Mouse (Mus musculus) G1E-ER4 (cell line): ENCODE data around the gene Cntn2. TPM values are rescaled to one million over a fixed set of nuclear protein-coding genes. Genes with fewer than 3 reads are reported as not detected.

Experiments used
- GATA1 ChIP-seq: IDR thresholded peaks from one replicate; pipeline ENCODE4 v1.8.0; 2012; ENCODE audit warnings: low read length, inconsistent platforms
- polyA plus RNA-seq: library from polyadenylated mRNA; stranded (reverse); fragments of >175 nt; gene quantifications from 2 replicates; pipeline ENCODE4 v1.2.3, GENCODE M21; 2012

The Cntn2 gene
- polyA plus RNA-seq, 1 experiment = not detected

DNA sequence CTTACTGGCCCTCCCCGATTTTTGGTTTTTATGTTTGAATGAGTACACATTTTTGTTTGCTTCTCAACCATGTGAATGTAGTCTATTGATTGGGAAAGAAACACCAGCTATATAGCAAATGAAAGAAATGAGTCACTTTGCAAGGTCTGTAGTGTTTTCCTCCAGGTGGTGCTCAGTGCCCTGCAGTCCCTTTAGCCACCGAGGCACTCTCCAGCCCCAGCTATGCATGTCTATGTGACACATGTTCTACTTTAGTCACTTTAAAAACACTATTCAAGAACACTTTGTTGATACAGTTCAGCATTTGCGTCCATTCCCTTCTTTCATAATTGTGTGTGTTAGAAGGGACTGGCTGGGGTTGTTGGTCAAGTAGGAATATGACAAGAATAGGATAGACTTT lies 59.8 kb downstream of the Cntn2 start:
- no peak for TF ChIP-seq GATA1

- TF ChIP-seq GATA1 = no peak
These were observed 61.4 kb downstream of the Cntn2 start for GRCm38 (mm10) chr1:132481619-132482018.

DNA sequence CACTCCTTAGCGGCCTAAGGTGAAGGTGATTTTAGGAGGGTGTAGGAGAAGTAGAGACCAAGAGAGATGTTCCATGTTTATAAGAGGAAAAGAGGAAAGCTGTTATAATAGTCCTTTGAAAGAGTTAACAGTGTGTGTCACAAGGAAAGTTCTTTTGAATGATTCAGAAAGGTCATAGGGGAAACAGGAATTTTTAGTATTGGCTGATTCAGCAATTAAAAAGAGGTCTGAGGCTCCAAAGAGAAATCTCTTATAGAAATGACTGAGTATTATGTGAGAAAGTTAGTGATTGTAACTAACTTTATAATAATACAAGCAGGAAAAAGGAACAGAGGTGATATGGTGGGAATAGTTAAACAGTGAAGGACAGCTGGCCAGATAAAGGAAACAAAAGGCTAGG lies 63.6 kb downstream of the Cntn2 start:
- TF ChIP-seq GATA1 = no peak

GRCm38 (mm10) chr1:132476928-132477691 lies 65.9 kb downstream of the Cntn2 start, which contains the start of gene Rbbp5:
Gene Rbbp5 (plus strand): TSS chr1:132477365.
- no peak for TF ChIP-seq GATA1

GRCm38 (mm10) chr1:132476575-132476927 lies 66.5 kb downstream of the Cntn2 start:
- TF ChIP-seq GATA1 = no peak

- TF ChIP-seq GATA1 = no peak
These were observed 68.6 kb downstream of the Cntn2 start for GRCm38 (mm10) chr1:132474496-132474895.

DNA sequence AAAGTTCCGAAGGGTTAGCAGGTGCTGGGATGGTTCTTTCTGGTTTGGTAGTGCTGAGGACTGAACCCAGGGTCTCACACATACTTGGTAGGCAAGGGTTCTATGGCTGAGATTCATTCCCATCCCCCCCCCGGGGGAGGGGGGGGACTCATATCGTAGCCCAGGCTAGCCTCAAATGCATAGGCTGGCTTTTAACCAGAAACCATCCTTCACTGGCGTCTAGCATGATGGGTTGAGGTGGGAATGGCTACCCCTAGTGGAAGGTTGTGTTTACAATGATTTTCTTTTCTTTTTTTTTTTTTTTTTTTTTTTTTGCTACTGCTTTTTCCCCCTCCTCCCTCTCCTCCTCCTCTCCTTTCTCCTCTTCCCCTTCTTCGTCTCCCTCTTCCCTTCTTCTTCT lies 70.5 kb downstream of the Cntn2 start:
- no peak for TF ChIP-seq GATA1

DNA sequence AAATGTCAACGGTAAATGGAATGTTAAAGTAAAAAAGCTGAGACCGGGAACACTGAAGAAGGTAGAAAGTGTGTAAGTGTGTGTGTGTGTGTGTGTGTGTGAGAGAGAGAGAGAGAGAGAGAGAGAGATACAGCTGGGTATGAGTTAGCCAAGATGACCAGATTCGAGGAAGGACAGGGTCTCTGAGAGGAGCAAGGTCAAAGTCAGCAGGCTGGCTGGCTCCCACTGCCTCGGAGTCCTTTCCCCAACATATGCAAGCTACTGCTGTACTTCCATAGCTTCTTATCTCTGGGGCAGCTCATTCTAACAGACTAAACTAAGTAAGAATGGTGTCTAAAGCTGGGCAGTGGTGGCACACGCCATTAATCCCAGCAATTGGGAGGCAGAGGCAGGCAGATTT lies 71.6 kb downstream of the Cntn2 start:
- no peak for TF ChIP-seq GATA1

DNA sequence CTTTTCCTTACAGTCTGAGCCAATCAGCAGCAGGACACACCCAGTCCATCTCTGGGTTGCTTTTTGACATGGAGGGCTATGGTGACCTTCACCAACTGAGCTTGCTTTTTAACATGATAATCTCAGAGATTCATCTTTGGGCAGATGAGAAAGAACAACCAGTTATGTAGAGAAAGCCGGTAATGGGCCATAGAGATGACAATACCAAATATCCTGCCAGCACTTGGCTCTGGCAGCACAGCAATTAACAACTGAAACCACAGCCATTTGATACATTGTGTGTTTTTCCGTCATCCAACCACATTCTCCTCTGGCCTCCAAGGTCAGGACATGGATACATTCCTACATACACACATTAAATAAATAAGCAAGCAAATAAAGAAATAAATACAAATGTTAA lies 72.0 kb downstream of the Cntn2 start:
- TF ChIP-seq GATA1 = no peak

DNA sequence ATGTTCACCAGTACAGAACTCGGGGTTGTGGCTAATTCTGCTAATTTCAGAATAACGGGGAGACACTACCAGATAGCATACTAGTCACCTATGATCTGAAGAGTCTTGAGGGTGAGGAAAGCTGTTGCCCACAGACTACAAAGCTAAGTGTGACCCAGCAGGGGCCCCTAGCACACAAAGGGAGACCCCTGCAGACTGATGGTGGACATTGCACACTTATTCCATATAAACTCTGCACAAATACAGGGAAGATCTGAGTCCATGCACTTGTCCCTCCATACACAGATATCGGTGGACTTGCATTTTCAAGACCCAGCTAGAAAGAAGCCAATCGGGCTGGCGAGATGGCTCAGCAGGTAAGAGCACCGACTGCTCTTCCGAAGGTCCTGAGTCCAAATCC lies 73.5 kb downstream of the Cntn2 start:
- no peak for TF ChIP-seq GATA1

DNA sequence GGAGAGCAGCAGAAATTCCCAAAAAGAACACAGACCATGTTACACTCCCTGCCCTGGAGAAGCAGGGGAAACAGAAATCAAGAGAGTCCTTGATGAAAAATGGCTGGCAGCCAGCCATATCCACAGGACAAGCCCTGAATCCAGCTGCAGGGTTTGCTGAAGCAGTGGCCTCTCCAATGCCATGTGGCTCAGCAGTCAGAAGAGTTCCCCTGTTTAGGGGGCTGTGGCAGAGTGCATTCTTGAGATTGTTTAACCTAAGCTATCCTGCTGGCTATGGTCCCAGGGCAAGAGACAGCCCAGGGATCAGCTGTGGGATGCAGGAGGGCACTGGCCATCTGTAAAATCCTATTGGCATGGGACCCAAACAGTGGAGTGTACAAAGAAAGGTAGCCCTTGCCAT lies 74.1 kb downstream of the Cntn2 start:
- no peak for TF ChIP-seq GATA1

- TF ChIP-seq GATA1 = no peak
These were observed 78.4 kb downstream of the Cntn2 start for GRCm38 (mm10) chr1:132464651-132465050.

Other genes starting within 250 kb of the Cntn2 start
- gene Klhdc8a, start 244.6 kb downstream of the Cntn2 start, polyA plus RNA-seq = not detected in 2 replicates
- 0.02 TPM in 1 of 2 replicates, not detected in the other for gene Nuak2, start 227.1 kb downstream of the Cntn2 start, polyA plus RNA-seq
- gene Tmcc2, start 152.0 kb downstream of the Cntn2 start, polyA plus RNA-seq = 23.2 and 30.2 TPM in 2 replicates
- gene Dstyk, start 125.7 kb downstream of the Cntn2 start, polyA plus RNA-seq = 5.1 and 6.9 TPM in 2 replicates
- gene Rbbp5, start 65.9 kb downstream of the Cntn2 start, polyA plus RNA-seq = 6.0 and 7.5 TPM in 2 replicates
- gene Tmem81, start 37.0 kb downstream of the Cntn2 start, polyA plus RNA-seq = 0.54 and 0.69 TPM in 2 replicates
- gene Nfasc, start 198.5 kb upstream of the Cntn2 start, polyA plus RNA-seq = not detected in 2 replicates